Mouse (Mus musculus) kidney, adult 8-10 months (tissue): Measurements from ENCODE around the gene Fxyd4.

Experiments
- DNase-seq, 2 experiments: peaks; one replicate each; pipeline ENCODE4 v3.0.0; 2022

The Fxyd4 gene

GRCm38 (mm10) chr6:117888642-117889096 is 48.8 kb downstream of the Fxyd4 start:
- DNase-seq: no peak

GRCm38 (mm10) chr6:117888032-117888431 is 49.5 kb downstream of the Fxyd4 start:
- DNase-seq: no peak

- DNase-seq: no peak
Measured at GRCm38 (mm10) chr6:117885943-117886342, 51.5 kb downstream of the Fxyd4 start.
